Mouse (Mus musculus) embryonic facial prominence, embryonic 12.5 days (tissue): ENCODE data around the gene Aagab. TPM values are rescaled to one million over a fixed set of nuclear protein-coding genes. Genes with fewer than 3 reads are reported as not detected.

Experiments used
- ATAC-seq: fragments of 200-750 bp; cut with Nextera tagmentation; 2 replicates; pipeline ENCODE4 v1.8.0; 2017; ENCODE audit not compliant: insufficient number of reproducible peaks, insufficient read depth, low FRiP score, low TSS enrichment
- H3K27ac ChIP-seq: fragments of 300-500 bp; sonication (generic); 2 replicates; pipeline ENCODE4 v1.5.1; 2016; ENCODE audit warnings: mild to moderate bottlenecking
- H3K27me3 ChIP-seq: fragments of 300-500 bp; sonication (generic); 2 replicates; pipeline ENCODE4 v1.6.1; 2016; ENCODE audit warnings: mild to moderate bottlenecking, moderate library complexity
- H3K36me3 ChIP-seq: fragments of 300-500 bp; sonication (generic); 2 replicates; pipeline ENCODE4 v1.6.1; 2016; ENCODE audit warnings: mild to moderate bottlenecking
- H3K4me1 ChIP-seq: fragments of 300-500 bp; sonication (generic); 2 replicates; pipeline ENCODE4 v1.6.1; 2016
- H3K4me2 ChIP-seq: fragments of 300-500 bp; sonication (generic); replicated peaks from 2 replicates; pipeline ENCODE4 v1.6.1; 2016; ENCODE audit warnings: mild to moderate bottlenecking, moderate library complexity
- H3K4me3 ChIP-seq: fragments of 300-500 bp; sonication (generic); 2 replicates; pipeline ENCODE4 v1.5.1; 2016; ENCODE audit warnings: mild to moderate bottlenecking
- H3K9ac ChIP-seq: fragments of 300-500 bp; sonication (generic); 2 replicates; pipeline ENCODE4 v1.6.1; 2016; ENCODE audit warnings: mild to moderate bottlenecking, moderate library complexity
- H3K9me3 ChIP-seq: fragments of 300-500 bp; sonication (generic); 2 replicates; pipeline ENCODE4 v1.6.1; 2016; ENCODE audit warnings: mild to moderate bottlenecking, moderate library complexity
- WGBS: fragments of 180-500 bp; shearing (Covaris S2); methylation state at CpG from one replicate; pipeline ENCODE4 v1.1.7; 2016; 5-methylcytosine and 5-hydroxymethylcytosine counted together
- polyA plus RNA-seq: library from polyadenylated mRNA; unstranded; fragments of >200 nt; fragmentation: Nextera tagmentation; extraction: Ambion mirVana; gene quantifications from 2 replicates; pipeline ENCODE4 v1.2.1, GENCODE M21; 2016

Gene Aagab
- 28.7 and 28.9 TPM in 2 replicates for polyA plus RNA-seq

- Histone ChIP-seq H3K36me3 (no peaks in the 10 kb centered on the region), H3K9ac (peak within 1 kb of the TSS; percentile 78), H3K27me3 (no peaks in the 10 kb centered on the region), H3K4me3 (peak within 1 kb of the TSS; percentile 96), H3K27ac (peak within 1 kb of the TSS; percentile 32), H3K4me2 (peak within 1 kb of the TSS; percentile 64), H3K4me1 (peaks cover 18% of the 10 kb centered on the region; the same call in 1 of the 2 replicates), H3K9me3 (no peaks in the 10 kb centered on the region)
- peak; percentile 98 for ATAC-seq
- 2% methylated on average over 69 of the region's 70 CpGs for WGBS
These were observed at the start of gene Aagab, which contains the start of gene Iqch for GRCm38 (mm10) chr9:63602043-63602939. Aagab (plus strand) TSS chr9:63602660. Iqch (minus strand) TSS chr9:63602493.

- Histone ChIP-seq H3K9ac (no peak overlapping the region), H3K4me2 (no peak overlapping the region), H3K4me1 (no peaks in the 10 kb centered on the region), H3K36me3 (no peaks in the 10 kb centered on the region), H3K27me3 (no peaks in the 10 kb centered on the region), H3K4me3 (no peak overlapping the region), H3K9me3 (no peaks in the 10 kb centered on the region), H3K27ac (no peak overlapping the region)
- no peak for ATAC-seq
- 77% methylated on average over 3 of the region's 3 CpGs for WGBS
These were observed 48.8 kb upstream of the Aagab start for GRCm38 (mm10) chr9:63553628-63554027.

GRCm38 (mm10) chr9:63555460-63555990 is 46.9 kb upstream of the Aagab start:
- ATAC-seq, result no peak
- H3K4me1 ChIP-seq, result no peaks in the 10 kb centered on the region
- no peak overlapping the region for H3K9ac ChIP-seq
- H3K36me3 ChIP-seq, result no peaks in the 10 kb centered on the region
- WGBS, result 43% methylated on average over 3 of the region's 3 CpGs
- no peak overlapping the region for H3K4me3 ChIP-seq
- H3K27me3 ChIP-seq, result no peaks in the 10 kb centered on the region
- H3K27ac ChIP-seq, result no peak overlapping the region
- H3K4me2 ChIP-seq, result no peak overlapping the region
- H3K9me3 ChIP-seq, result no peaks in the 10 kb centered on the region

GRCm38 (mm10) chr9:63556316-63556715 is 46.1 kb upstream of the Aagab start:
- Histone ChIP-seq H3K4me1 (no peaks in the 10 kb centered on the region), H3K9ac (no peak overlapping the region), H3K36me3 (no peaks in the 10 kb centered on the region), H3K9me3 (no peaks in the 10 kb centered on the region), H3K27ac (no peak overlapping the region), H3K27me3 (no peaks in the 10 kb centered on the region), H3K4me3 (no peak overlapping the region), H3K4me2 (no peak overlapping the region)
- WGBS, result 62% methylated on average over 1 of the region's 1 CpGs
- no peak for ATAC-seq

- no peak for ATAC-seq
- WGBS, result 75% methylated on average over 8 of the region's 8 CpGs
- H3K36me3 ChIP-seq, result no peaks in the 10 kb centered on the region
- H3K4me3 ChIP-seq, result no peak overlapping the region
- H3K27me3 ChIP-seq, result no peaks in the 10 kb centered on the region
- no peak overlapping the region for H3K4me2 ChIP-seq
- H3K27ac ChIP-seq, result no peak overlapping the region
- no peaks in the 10 kb centered on the region for H3K4me1 ChIP-seq
- no peak overlapping the region for H3K9ac ChIP-seq
- no peaks in the 10 kb centered on the region for H3K9me3 ChIP-seq
These were observed 45.5 kb upstream of the Aagab start for GRCm38 (mm10) chr9:63556933-63557332.

- no peak overlapping the region for H3K9ac ChIP-seq
- ATAC-seq, result no peak
These were observed 40.5 kb upstream of the Aagab start for GRCm38 (mm10) chr9:63561931-63562330.

GRCm38 (mm10) chr9:63563436-63563835 is 39.0 kb upstream of the Aagab start:
- no peaks in the 10 kb centered on the region; the same call in 1 of the 2 replicates for H3K27me3 ChIP-seq
- no peaks in the 10 kb centered on the region for H3K9me3 ChIP-seq
- ATAC-seq, result no peak
- peaks cover 6% of the 10 kb centered on the region; the same call in 1 of the 2 replicates for H3K4me1 ChIP-seq
- H3K9ac ChIP-seq, result no peak overlapping the region
- no peak overlapping the region for H3K4me3 ChIP-seq
- no peaks in the 10 kb centered on the region for H3K36me3 ChIP-seq
- WGBS, result 78% methylated on average over 2 of the region's 2 CpGs
- H3K27ac ChIP-seq, result no peak overlapping the region
- no peak overlapping the region for H3K4me2 ChIP-seq

More at GRCm38 (mm10) chr9:63561931-63562330, 40.5 kb upstream of the Aagab start:
- H3K27ac ChIP-seq, result no peak overlapping the region
- no peaks in the 10 kb centered on the region for H3K27me3 ChIP-seq
- no peaks in the 10 kb centered on the region for H3K36me3 ChIP-seq
- H3K4me3 ChIP-seq, result no peak overlapping the region
- H3K4me1 ChIP-seq, result no peaks in the 10 kb centered on the region
- no peak overlapping the region for H3K4me2 ChIP-seq
- 76% methylated on average over 8 of the region's 8 CpGs for WGBS
- no peaks in the 10 kb centered on the region for H3K9me3 ChIP-seq

GRCm38 (mm10) chr9:63568314-63568713 is 34.1 kb upstream of the Aagab start:
- Histone ChIP-seq H3K4me2 (peak overlapping the region; percentile 11; the same call in 1 of the 2 replicates), H3K9ac (no peak overlapping the region), H3K27me3 (peaks cover 5% of the 10 kb centered on the region), H3K4me3 (no peak overlapping the region), H3K36me3 (no peaks in the 10 kb centered on the region), H3K4me1 (peaks cover 20% of the 10 kb centered on the region), H3K27ac (no peak overlapping the region), H3K9me3 (no peaks in the 10 kb centered on the region)
- ATAC-seq, result no peak
- 60% methylated on average over 6 of the region's 6 CpGs for WGBS

GRCm38 (mm10) chr9:63568808-63569207 is 33.7 kb upstream of the Aagab start:
- Histone ChIP-seq H3K27ac (no peak overlapping the region), H3K9me3 (no peaks in the 10 kb centered on the region), H3K36me3 (no peaks in the 10 kb centered on the region), H3K4me1 (peaks cover 20% of the 10 kb centered on the region), H3K9ac (no peak overlapping the region), H3K4me2 (peak overlapping the region; percentile 11; the same call in 1 of the 2 replicates), H3K4me3 (no peak overlapping the region), H3K27me3 (peaks cover 5% of the 10 kb centered on the region)
- 12% methylated on average over 8 of the region's 8 CpGs for WGBS
- no peak for ATAC-seq

GRCm38 (mm10) chr9:63571895-63572294 is 30.6 kb upstream of the Aagab start:
- H3K9me3 ChIP-seq, result no peaks in the 10 kb centered on the region
- H3K4me2 ChIP-seq, result no peak overlapping the region
- peaks cover 5% of the 10 kb centered on the region for H3K27me3 ChIP-seq
- H3K27ac ChIP-seq, result 0 out of 2 replicates have a peak overlapping the region, but pooled peaks have one; percentile 30
- H3K36me3 ChIP-seq, result no peaks in the 10 kb centered on the region
- no peak overlapping the region for H3K4me3 ChIP-seq
- peaks cover 20% of the 10 kb centered on the region for H3K4me1 ChIP-seq
- no peak for ATAC-seq
- no peak overlapping the region for H3K9ac ChIP-seq
- WGBS, result 18% methylated on average over 6 of the region's 6 CpGs

GRCm38 (mm10) chr9:63572874-63573273 is 29.6 kb upstream of the Aagab start:
- no peak overlapping the region for H3K4me2 ChIP-seq
- peaks cover 11% of the 10 kb centered on the region; the same call in 1 of the 2 replicates for H3K27me3 ChIP-seq
- H3K36me3 ChIP-seq, result no peaks in the 10 kb centered on the region
- no peak overlapping the region for H3K9ac ChIP-seq
- H3K9me3 ChIP-seq, result no peaks in the 10 kb centered on the region
- H3K27ac ChIP-seq, result no peak overlapping the region
- WGBS, result 63% methylated on average over 7 of the region's 7 CpGs
- ATAC-seq, result no peak
- H3K4me3 ChIP-seq, result no peak overlapping the region
- peaks cover 19% of the 10 kb centered on the region for H3K4me1 ChIP-seq

- H3K9ac ChIP-seq, result no peak overlapping the region
- H3K27me3 ChIP-seq, result peaks cover 6% of the 10 kb centered on the region; the same call in 1 of the 2 replicates
- H3K36me3 ChIP-seq, result no peaks in the 10 kb centered on the region
- no peak overlapping the region for H3K4me2 ChIP-seq
- no peak for ATAC-seq
- no peaks in the 10 kb centered on the region for H3K4me1 ChIP-seq
- H3K4me3 ChIP-seq, result no peak overlapping the region
- 82% methylated on average over 3 of the region's 3 CpGs for whole genome bisulfite sequencing
- no peaks in the 10 kb centered on the region for H3K9me3 ChIP-seq
- no peak overlapping the region for H3K27ac ChIP-seq
These were observed 25.0 kb upstream of the Aagab start for GRCm38 (mm10) chr9:63577469-63577868.
